Mouse (Mus musculus) heart, embryonic 11.5 days (tissue): ENCODE results near the gene Pxdc1. TPM values are rescaled to one million over a fixed set of nuclear protein-coding genes. Genes with fewer than 3 reads are reported as not detected.

ENCODE experiments used
- ATAC-seq: fragments of 200-750 bp; cut with Nextera tagmentation; replicated peaks from 2 replicates; pipeline ENCODE4 v1.8.0; 2017; ENCODE audit warnings: moderate library complexity; ENCODE audit not compliant: insufficient number of reproducible peaks, low FRiP score, low TSS enrichment
- H3K27ac ChIP-seq: fragments of 300-500 bp; sonication (generic); 2 replicates; pipeline ENCODE4 v1.5.1; 2014; ENCODE audit warnings: mild to moderate bottlenecking, low read depth, low read length
- H3K27me3 ChIP-seq: fragments of 300-500 bp; sonication (generic); 2 replicates; pipeline ENCODE4 v1.6.1; 2014; ENCODE audit warnings: mild to moderate bottlenecking, low read length, mixed read lengths; ENCODE audit not compliant: control insufficient read depth, insufficient read depth
- H3K36me3 ChIP-seq: fragments of 300-500 bp; sonication (generic); 2 replicates; pipeline ENCODE4 v1.6.1; 2014; ENCODE audit warnings: mild to moderate bottlenecking, low read length, moderate library complexity, mixed read lengths; ENCODE audit not compliant: control insufficient read depth, insufficient read depth
- H3K4me1 ChIP-seq: fragments of 300-500 bp; sonication (generic); 2 replicates; pipeline ENCODE4 v1.6.1; 2014; ENCODE audit warnings: low read length; ENCODE audit not compliant: control insufficient read depth, insufficient read depth
- H3K4me2 ChIP-seq: fragments of 300-500 bp; sonication (generic); 2 replicates; pipeline ENCODE4 v1.6.1; 2014; ENCODE audit warnings: mild to moderate bottlenecking, moderate library complexity
- H3K4me3 ChIP-seq: fragments of 300-500 bp; sonication (generic); 2 replicates; pipeline ENCODE4 v1.5.1; 2014; ENCODE audit warnings: low read depth, low read length
- H3K9ac ChIP-seq: fragments of 300-500 bp; sonication (generic); 2 replicates; pipeline ENCODE4 v1.6.1; 2014; ENCODE audit warnings: mild to moderate bottlenecking, low read depth, low read length, moderate library complexity
- H3K9me3 ChIP-seq: fragments of 300-500 bp; sonication (generic); replicated peaks from 2 replicates; pipeline ENCODE4 v1.6.1; 2016; ENCODE audit warnings: low read length; ENCODE audit not compliant: control insufficient read depth
- WGBS: fragments of 180-500 bp; shearing (Covaris S2); extraction: QIAGEN DNeasy Blood & Tissue Kit; methylation state at CpG from one replicate; pipeline ENCODE4 v1.1.7; 2014; ENCODE audit not compliant: insufficient replicate concordance; 5-methylcytosine and 5-hydroxymethylcytosine counted together
- polyA plus RNA-seq: library from polyadenylated mRNA; unstranded; fragments of >200 nt; fragmentation: Nextera tagmentation; extraction: Ambion mirVana; gene quantifications from 2 replicates; pipeline ENCODE4 v1.2.1, GENCODE M21; 2014

Pxdc1 gene
- polyA plus RNA-seq, 1 experiment from 2014 or later = 14.4 TPM

DNA sequence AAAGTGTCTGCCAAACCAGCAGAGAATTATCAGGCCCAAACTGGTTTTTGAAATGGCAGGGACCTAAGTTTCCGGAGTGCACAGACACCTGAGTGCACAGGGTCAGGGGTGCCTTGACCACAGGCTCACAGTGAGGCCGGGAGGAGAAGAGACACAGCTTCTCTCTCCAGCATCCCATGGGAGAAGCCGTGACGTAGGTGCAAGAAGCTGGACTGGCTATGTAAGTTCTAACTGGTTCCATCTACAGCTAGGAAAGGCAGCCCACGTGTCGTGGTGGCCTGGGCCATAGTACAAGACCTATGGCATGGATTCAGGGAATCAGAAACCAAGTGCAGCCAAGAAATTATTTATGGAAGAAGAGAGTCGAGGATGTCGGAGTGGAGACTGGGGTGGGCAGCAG lies 6.1 kb downstream of the Pxdc1 start:
- no peak for ATAC-seq
- Histone ChIP-seq H3K36me3 (no peaks in the 10 kb centered on the region), H3K4me1 (peaks cover 8% of the 10 kb centered on the region; the same call in 1 of the 2 replicates), H3K4me3 (no peak overlapping the region), H3K27me3 (peaks cover 4% of the 10 kb centered on the region; the same call in 1 of the 2 replicates), H3K27ac (no peak overlapping the region), H3K4me2 (no peak overlapping the region), H3K9me3 (no peaks in the 10 kb centered on the region), H3K9ac (no peak overlapping the region)
- WGBS = 73% methylated on average over 8 of the region's 8 CpGs

DNA sequence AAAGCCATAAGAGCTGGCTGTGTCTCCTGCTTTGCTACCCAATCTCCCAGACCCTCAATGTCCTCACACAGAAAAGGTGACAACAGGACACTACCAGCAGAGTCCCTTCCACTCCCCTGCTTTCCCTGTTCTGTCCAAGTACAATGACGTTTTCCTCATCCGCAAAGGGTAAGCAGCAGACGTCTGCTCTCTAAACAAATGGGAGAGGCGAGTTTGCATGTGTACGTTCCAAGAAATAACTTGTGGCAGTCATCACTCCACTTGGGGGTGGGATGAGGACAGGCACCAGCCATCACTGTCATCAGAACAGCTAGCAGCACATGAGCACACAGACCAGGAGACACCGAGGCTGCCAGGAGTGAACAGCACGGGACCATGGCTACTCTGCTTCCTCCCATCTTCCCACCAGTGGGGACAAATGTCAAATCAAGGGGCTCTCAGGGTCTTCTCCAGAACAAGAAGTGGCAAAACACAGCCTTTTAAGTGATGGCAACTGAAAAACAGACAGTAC lies 7.0 kb downstream of the Pxdc1 start:
- Histone ChIP-seq H3K9me3 (no peaks in the 10 kb centered on the region), H3K4me2 (no peak overlapping the region), H3K9ac (no peak overlapping the region), H3K4me1 (peaks cover 7% of the 10 kb centered on the region; the same call in 1 of the 2 replicates), H3K4me3 (no peak overlapping the region), H3K27ac (no peak overlapping the region), H3K27me3 (0 out of 2 replicates have a peak, but pooled peaks cover 4% of the 10 kb centered on the region), H3K36me3 (no peaks in the 10 kb centered on the region)
- 61% methylated on average over 7 of the region's 7 CpGs for WGBS
- no peak for ATAC-seq

DNA sequence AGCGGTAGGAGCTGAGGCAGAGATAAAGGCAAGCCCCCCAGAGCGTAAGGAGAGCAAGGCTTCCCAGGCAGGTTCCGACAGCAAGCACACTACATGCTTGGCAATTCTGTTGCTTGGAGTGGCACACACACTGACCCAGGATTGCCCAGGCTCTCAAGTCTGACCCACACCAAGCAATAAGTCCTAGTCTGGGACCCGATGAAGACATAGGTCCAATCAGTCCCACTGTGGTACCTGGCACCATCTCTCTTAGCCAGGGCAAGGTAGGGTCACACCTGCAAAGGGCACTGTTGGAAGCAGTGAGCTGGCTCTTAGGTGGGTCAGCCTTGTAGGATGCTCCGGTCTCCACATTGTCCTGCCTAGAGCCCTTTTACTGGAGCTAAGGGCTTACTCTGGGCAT lies 7.8 kb downstream of the Pxdc1 start:
- WGBS = 81% methylated on average over 5 of the region's 5 CpGs
- Histone ChIP-seq H3K9ac (no peak overlapping the region), H3K36me3 (no peaks in the 10 kb centered on the region), H3K27ac (no peak overlapping the region), H3K9me3 (no peaks in the 10 kb centered on the region), H3K4me2 (no peak overlapping the region), H3K27me3 (no peaks in the 10 kb centered on the region), H3K4me1 (peaks cover 7% of the 10 kb centered on the region; the same call in 1 of the 2 replicates), H3K4me3 (no peak overlapping the region)
- no peak for ATAC-seq

DNA sequence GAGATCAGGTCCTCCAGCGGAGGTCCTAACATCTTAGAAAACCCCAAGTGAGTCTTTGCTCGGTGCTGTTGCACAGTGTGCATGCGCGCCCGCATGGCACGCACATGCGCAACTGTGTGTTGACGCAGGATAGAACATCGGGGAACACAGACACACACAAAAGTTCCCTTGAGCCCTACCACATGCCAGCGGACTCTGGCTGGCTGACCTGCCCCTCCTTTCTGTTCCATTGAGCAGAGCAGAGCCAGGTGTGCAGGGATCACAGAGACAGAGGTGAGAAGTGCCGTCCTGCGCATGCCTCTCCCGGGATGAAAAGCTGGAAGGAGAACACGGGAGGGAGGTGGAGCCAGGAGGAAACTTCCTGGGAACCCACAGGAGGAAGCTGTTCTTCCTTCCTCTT lies 8.9 kb downstream of the Pxdc1 start:
- no peaks in the 10 kb centered on the region for H3K27me3 ChIP-seq
- no peak for ATAC-seq
- no peak overlapping the region for H3K27ac ChIP-seq
- WGBS = 75% methylated on average over 14 of the region's 14 CpGs
- no peak overlapping the region for H3K4me2 ChIP-seq
- H3K9me3 ChIP-seq = no peaks in the 10 kb centered on the region
- H3K9ac ChIP-seq = no peak overlapping the region
- H3K4me3 ChIP-seq = no peak overlapping the region
- H3K36me3 ChIP-seq = no peaks in the 10 kb centered on the region
- peaks cover 7% of the 10 kb centered on the region; the same call in 1 of the 2 replicates for H3K4me1 ChIP-seq

DNA sequence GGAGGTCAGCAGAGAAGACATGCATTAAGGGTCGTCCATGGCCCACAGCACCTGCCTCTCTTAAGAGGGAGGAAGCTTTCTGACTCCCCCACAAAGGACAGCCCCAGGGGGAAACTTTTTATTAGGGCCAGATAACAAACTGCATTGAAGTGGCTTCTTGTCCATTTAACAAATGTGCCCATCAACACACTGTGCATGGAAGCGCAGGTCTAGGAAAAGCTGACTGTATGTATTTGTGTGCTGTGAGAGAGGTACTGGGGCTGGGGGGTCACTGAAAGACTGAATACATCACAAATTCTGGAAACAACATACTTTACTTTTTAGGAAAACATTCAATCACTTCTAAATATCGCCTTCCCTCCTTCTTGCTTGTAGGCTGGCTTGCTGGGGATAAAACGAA lies 9.4 kb downstream of the Pxdc1 start:
- WGBS = 65% methylated on average over 4 of the region's 4 CpGs

DNA sequence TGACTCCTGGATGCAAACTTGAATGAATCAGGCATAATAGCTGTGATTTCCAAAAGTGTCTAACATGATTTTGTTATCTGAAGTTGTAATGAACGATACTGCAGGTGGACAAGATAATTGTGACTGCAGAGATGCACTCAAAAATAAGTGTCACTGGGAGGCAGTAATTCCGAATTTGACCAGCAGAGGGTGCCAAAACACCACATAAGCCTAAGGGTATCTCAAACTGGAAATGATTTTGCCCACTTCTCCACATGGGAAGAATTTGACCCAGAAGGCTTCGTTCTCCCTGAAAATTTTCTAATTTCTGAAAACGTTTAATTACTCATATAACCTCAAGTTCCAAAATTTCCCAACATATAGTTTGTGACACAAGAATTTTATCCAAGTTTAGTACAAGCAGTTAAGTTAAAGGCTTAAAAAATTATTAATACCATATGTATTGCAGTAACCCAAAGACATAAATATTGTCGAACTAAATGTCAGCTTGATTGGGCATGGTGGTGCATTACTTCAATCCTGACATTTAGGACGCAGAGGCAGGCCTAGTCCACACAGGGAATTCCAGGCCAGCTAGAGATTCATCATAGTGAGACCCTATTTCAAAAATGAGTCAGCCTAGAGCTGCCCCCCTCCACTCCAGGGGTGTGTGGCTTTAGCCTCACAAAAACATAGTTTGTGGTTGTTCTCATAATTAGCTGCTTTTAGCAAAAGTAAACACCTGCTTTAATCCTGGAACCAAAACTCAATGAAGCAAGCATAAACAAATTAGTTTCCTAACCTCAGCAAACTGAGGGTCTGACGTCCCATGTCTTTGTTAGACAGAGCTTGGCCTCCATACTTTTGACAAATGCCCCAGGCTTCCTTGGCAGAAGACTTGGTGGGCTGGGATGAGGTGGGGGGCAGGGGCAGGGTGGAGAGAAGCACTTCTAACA lies 10.1 kb downstream of the Pxdc1 start:
- no peak overlapping the region for H3K9ac ChIP-seq
- WGBS = 32% methylated on average over 7 of the region's 7 CpGs
- no peak overlapping the region for H3K4me2 ChIP-seq
- peaks cover 6% of the 10 kb centered on the region; the same call in 1 of the 2 replicates for H3K4me1 ChIP-seq
- H3K4me3 ChIP-seq = no peak overlapping the region
- no peak overlapping the region for H3K27ac ChIP-seq
- no peaks in the 10 kb centered on the region for H3K27me3 ChIP-seq
- H3K36me3 ChIP-seq = no peaks in the 10 kb centered on the region
- no peak for ATAC-seq
- no peaks in the 10 kb centered on the region for H3K9me3 ChIP-seq

More for the DNA sequence above, 9.4 kb downstream of the Pxdc1 start:
- H3K9ac ChIP-seq = no peak overlapping the region
- no peaks in the 10 kb centered on the region for H3K9me3 ChIP-seq
- H3K4me2 ChIP-seq = no peak overlapping the region
- no peak overlapping the region for H3K4me3 ChIP-seq
- no peak overlapping the region for H3K27ac ChIP-seq
- peaks cover 7% of the 10 kb centered on the region; the same call in 1 of the 2 replicates for H3K4me1 ChIP-seq
- H3K36me3 ChIP-seq = no peaks in the 10 kb centered on the region
- no peaks in the 10 kb centered on the region for H3K27me3 ChIP-seq
- ATAC-seq = no peak

DNA sequence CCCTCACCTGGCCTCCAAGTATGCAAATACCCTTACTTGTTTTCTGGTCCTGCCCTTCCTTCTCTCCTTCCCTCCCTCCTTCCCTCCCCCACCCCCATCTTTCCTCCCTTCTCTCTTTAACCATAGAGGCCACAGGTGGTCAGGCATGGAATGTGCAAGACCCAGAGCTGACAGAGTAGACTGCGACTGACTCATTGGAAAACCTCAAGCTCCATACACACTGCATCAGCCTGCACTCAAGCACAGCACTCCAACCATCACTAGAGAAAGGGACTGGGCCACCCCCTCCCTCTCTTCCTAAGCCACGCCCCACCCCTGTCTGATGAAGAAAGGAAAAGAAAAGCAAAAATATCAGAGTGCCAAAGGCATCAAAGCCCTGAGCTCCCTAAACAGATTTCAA lies 12.2 kb downstream of the Pxdc1 start:
- no peak for ATAC-seq
- WGBS = 61% methylated on average over 2 of the region's 2 CpGs
- Histone ChIP-seq H3K4me2 (no peak overlapping the region), H3K9ac (no peak overlapping the region), H3K27ac (no peak overlapping the region), H3K4me1 (no peaks in the 10 kb centered on the region), H3K36me3 (no peaks in the 10 kb centered on the region), H3K9me3 (no peaks in the 10 kb centered on the region), H3K4me3 (no peak overlapping the region), H3K27me3 (no peaks in the 10 kb centered on the region)

DNA sequence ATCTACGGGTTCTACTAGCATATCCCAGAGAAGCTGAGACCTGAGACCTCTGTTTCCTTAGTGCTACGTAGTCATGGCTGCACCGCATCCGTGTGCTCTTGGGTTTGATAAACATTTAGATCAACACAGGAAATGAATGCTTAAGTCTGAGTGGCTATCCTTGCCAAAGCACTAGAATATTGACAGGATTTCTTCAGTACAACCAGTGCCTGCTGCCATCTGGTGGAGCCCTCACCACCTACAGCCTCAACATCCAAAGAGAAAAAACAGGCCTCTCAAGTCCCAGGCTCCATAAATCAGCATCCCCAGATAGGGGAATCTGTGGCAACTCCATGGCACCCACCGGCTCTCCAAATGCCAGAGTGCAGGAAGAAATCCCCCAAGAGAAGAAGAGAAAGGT lies 17.3 kb downstream of the Pxdc1 start:
- WGBS = 36% methylated on average over 5 of the region's 5 CpGs
- H3K4me3 ChIP-seq = no peak overlapping the region
- no peaks in the 10 kb centered on the region for H3K27me3 ChIP-seq
- ATAC-seq = no peak
- H3K4me2 ChIP-seq = no peak overlapping the region
- H3K27ac ChIP-seq = no peak overlapping the region
- no peaks in the 10 kb centered on the region for H3K4me1 ChIP-seq
- no peaks in the 10 kb centered on the region for H3K9me3 ChIP-seq
- H3K9ac ChIP-seq = no peak overlapping the region
- no peaks in the 10 kb centered on the region for H3K36me3 ChIP-seq
